ENCODE assay signal across 29 mouse cellular contexts in genomic region chr12:27847397-27847796, GRCm38 (mm10).
DNase-seq lines count a peak whose midpoint lies in the region; ATAC-seq lines count a peak whose summit lies in the region.
"Had no signal": no experiment of that assay in that cellular context is flagged by ENCODE, and none has a peak within 500 bp of the region (broad histone marks: within the 10 kb centered on the region; RNA-seq: fewer than 3 reads in every experiment).

No protein-coding gene starts in this region.

- H3K27me3 ChIP-seq in kidney, embryonic 15.5 days = no peaks in the 10 kb centered on the region
- no peaks in the 10 kb centered on the region for H3K27me3 ChIP-seq in embryonic facial prominence, embryonic 14.5 days (replicated peaks; ENCODE audit: control insufficient read depth, insufficient read depth, low read length)
- H3K27me3 ChIP-seq in midbrain, embryonic 11.5 days (ENCODE audit: control insufficient read depth, insufficient read depth, low read length) = no peaks in the 10 kb centered on the region
- H3K27me3 ChIP-seq: embryonic facial prominence, embryonic 12.5 days; heart, embryonic 13.5 days; neural tube, embryonic 15.5 days had no signal

- no peaks in the 10 kb centered on the region for H3K9me3 ChIP-seq in kidney, embryonic 15.5 days (replicated peaks)
- no peaks in the 10 kb centered on the region for H3K9me3 ChIP-seq in embryonic facial prominence, embryonic 14.5 days (ENCODE audit: control insufficient read depth, low read length)
- H3K9me3 ChIP-seq in midbrain, embryonic 11.5 days (ENCODE audit: control insufficient read depth, low read length) = no peaks in the 10 kb centered on the region
- H3K9me3 ChIP-seq: embryonic facial prominence, embryonic 12.5 days; forebrain, embryonic 10.5 days; heart, embryonic 13.5 days; neural tube, embryonic 15.5 days had no signal

- H3K36me3 ChIP-seq in kidney, embryonic 15.5 days = no peaks in the 10 kb centered on the region
- H3K36me3 ChIP-seq in embryonic facial prominence, embryonic 14.5 days (ENCODE audit: control insufficient read depth, insufficient read depth, low read length) = no peaks in the 10 kb centered on the region
- no peaks in the 10 kb centered on the region for H3K36me3 ChIP-seq in midbrain, embryonic 11.5 days (ENCODE audit: control insufficient read depth, insufficient read depth, low read length)
- H3K36me3 ChIP-seq: embryonic facial prominence, embryonic 12.5 days; forebrain, embryonic 10.5 days; heart, embryonic 13.5 days; neural tube, embryonic 15.5 days had no signal

- 0 out of 2 replicates have a peak, but pooled peaks have one; percentile 25 for ATAC-seq in kidney, embryonic 15.5 days (replicated peaks; ENCODE audit: low FRiP score)
- ATAC-seq in embryonic facial prominence, embryonic 14.5 days (ENCODE audit: low read depth) = no peak
- ATAC-seq in midbrain, embryonic 11.5 days (ENCODE audit: low FRiP score) = no peak
- ATAC-seq: activated CD4-positive, CD25-positive, alpha-beta regulatory T cell, adult 4 months; forebrain, embryonic 16.5 days had no signal

- no peak for DNase-seq in kidney, adult 9 months
- DNase-seq in urinary bladder, postnatal 14 days (ENCODE audit: low spot score) = peak; percentile 46
- no peak for DNase-seq in urinary bladder, adult 2 months (ENCODE audit: low spot score)
- peak; percentile 42 for DNase-seq in embryonic facial prominence, embryonic 14.5 days (ENCODE audit: low spot score)
- peak; percentile 24 for DNase-seq in yolk sac, embryonic 10.5 days (ENCODE audit: low spot score)
- DNase-seq in layer of hippocampus, adult 11-12 months (ENCODE audit: low spot score) = no peak
- DNase-seq in midbrain, embryonic 11.5 days (ENCODE audit: low spot score, missing footprints) = no peak
- DNase-seq: adrenal gland, adult 2 months; cerebellum, adult 2 months; cerebellum, postnatal 25 days; heart, postnatal 10 days; liver; lung, adult 2 months; lung, postnatal 10 days; midbrain, embryonic 14.5 days; retina, postnatal 1 day; right cerebral cortex, postnatal 14 days; thymus, adult 18-20 months; thymus, postnatal 25 days had no signal

- no peak overlapping the region for H3K4me3 ChIP-seq in kidney, embryonic 15.5 days (replicated peaks)
- no peak overlapping the region for H3K4me3 ChIP-seq in embryonic facial prominence, embryonic 14.5 days (ENCODE audit: low read depth, low read length)
- no peak overlapping the region for H3K4me3 ChIP-seq in midbrain, embryonic 11.5 days (ENCODE audit: low read depth, low read length)
- H3K4me3 ChIP-seq: embryonic facial prominence, embryonic 12.5 days; forebrain, embryonic 10.5 days; heart, embryonic 13.5 days; neural tube, embryonic 15.5 days had no signal

- no peak overlapping the region for H3K9ac ChIP-seq in kidney, embryonic 15.5 days
- no peak overlapping the region for H3K9ac ChIP-seq in embryonic facial prominence, embryonic 14.5 days (ENCODE audit: low read depth, low read length)
- H3K9ac ChIP-seq in midbrain, embryonic 11.5 days (ENCODE audit: low read length) = no peak overlapping the region
- H3K9ac ChIP-seq: embryonic facial prominence, embryonic 12.5 days; heart, embryonic 13.5 days; hindbrain, embryonic 14.5 days; liver, embryonic 14.5 days; neural tube, embryonic 15.5 days had no signal

- 0 out of 2 replicates have a peak, but pooled peaks cover 2% of the 10 kb centered on the region for H3K4me1 ChIP-seq in kidney, embryonic 15.5 days
- H3K4me1 ChIP-seq in embryonic facial prominence, embryonic 14.5 days (ENCODE audit: control insufficient read depth, insufficient read depth, low read length) = no peaks in the 10 kb centered on the region
- H3K4me1 ChIP-seq in midbrain, embryonic 11.5 days (ENCODE audit: control insufficient read depth, insufficient read depth, low read length) = no peaks in the 10 kb centered on the region
- H3K4me1 ChIP-seq: embryonic facial prominence, embryonic 12.5 days; heart, embryonic 13.5 days; neural tube, embryonic 15.5 days had no signal

- no peak overlapping the region for H3K27ac ChIP-seq in kidney, embryonic 15.5 days
- no peak overlapping the region for H3K27ac ChIP-seq in embryonic facial prominence, embryonic 14.5 days (replicated peaks; ENCODE audit: low read depth, low read length)
- H3K27ac ChIP-seq in midbrain, embryonic 11.5 days (ENCODE audit: low read depth, low read length) = no peak overlapping the region
- H3K27ac ChIP-seq: embryonic facial prominence, embryonic 12.5 days; forebrain, embryonic 10.5 days; heart, embryonic 13.5 days; hindbrain, embryonic 14.5 days; liver, embryonic 14.5 days; macrophage; neural tube, embryonic 15.5 days had no signal

- H3K4me2 ChIP-seq in kidney, embryonic 15.5 days = no peak overlapping the region
- no peak overlapping the region for H3K4me2 ChIP-seq in embryonic facial prominence, embryonic 14.5 days (ENCODE audit: low read depth, low read length)
- no peak overlapping the region for H3K4me2 ChIP-seq in midbrain, embryonic 11.5 days
- H3K4me2 ChIP-seq: embryonic facial prominence, embryonic 12.5 days; heart, embryonic 13.5 days; hindbrain, embryonic 14.5 days; neural tube, embryonic 15.5 days had no signal

- 45% methylated on average over 10 of the region's 10 CpGs for whole genome bisulfite sequencing in kidney, embryonic 15.5 days
- WGBS in embryonic facial prominence, embryonic 14.5 days = 54% methylated on average over 10 of the region's 10 CpGs
- WGBS in midbrain, embryonic 11.5 days = 72% methylated on average over 10 of the region's 10 CpGs

Comparison
In these comparisons a context has a peak if more than half of its experiments do, and no peak if none do; other contexts are left out.
1. DNase-seq: peak in urinary bladder, postnatal 14 days (single experiment), embryonic facial prominence, embryonic 14.5 days (single experiment) and yolk sac, embryonic 10.5 days (single experiment); none in kidney, adult 9 months (single experiment), urinary bladder, adult 2 months (single experiment), layer of hippocampus, adult 11-12 months (single experiment) and midbrain, embryonic 11.5 days (single experiment).